Mouse (Mus musculus) right cerebral cortex, adult 2 months (tissue): ENCODE measurements around the gene Slc4a7.
"Not testable (repeated sequence)": the region's sequence is repeated elsewhere in the genome, so short reads cannot be mapped to it uniquely, and the experiment has no call there.

Source experiments
- DNase-seq, 2 experiments: peaks; one replicate each; pipeline ENCODE4 v3.0.0; 2021 to 2022; ENCODE audit warnings: low spot score in 2 of 2

Gene Slc4a7

DNA sequence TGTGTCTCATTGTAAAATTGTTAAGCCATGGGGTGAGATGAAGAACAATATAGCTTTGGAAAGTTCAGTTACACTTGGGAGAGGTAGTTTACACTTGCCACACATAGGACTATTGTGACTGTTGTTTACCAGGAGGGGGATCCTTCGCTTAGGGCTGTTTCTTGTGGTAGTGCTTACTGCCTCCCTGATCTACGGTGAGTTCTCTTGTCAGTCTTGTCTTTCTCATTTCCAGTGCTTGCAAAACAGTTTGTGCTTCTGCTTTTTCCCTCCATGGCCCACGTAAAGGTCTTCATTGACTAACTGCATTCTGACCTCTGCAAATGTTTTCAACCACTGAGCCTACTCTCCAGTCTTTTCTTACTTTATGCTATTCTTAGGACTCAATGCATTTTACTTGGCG is 98.3 kb downstream of the Slc4a7 start:
- DNase-seq = no peak

DNA sequence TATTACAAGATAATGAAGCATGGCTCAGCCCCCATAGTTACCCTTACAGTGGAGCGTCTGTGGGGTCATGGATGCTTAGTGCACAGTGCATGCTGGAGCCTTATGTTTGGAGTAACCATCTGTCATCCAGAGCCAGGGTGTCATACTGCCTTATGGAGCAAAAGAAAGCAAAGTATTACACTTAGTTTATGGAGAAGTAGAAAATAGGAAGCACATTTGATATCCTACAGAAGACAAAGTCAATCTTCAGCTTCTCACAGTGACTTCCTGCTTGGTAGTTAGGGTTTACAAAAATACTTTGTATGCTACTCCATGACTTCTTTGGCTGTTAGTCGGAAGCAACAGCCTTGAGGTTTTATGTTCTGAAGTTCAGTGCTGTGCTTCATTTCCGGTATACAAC is 98.7 kb downstream of the Slc4a7 start:
- no peak for DNase-seq

DNA sequence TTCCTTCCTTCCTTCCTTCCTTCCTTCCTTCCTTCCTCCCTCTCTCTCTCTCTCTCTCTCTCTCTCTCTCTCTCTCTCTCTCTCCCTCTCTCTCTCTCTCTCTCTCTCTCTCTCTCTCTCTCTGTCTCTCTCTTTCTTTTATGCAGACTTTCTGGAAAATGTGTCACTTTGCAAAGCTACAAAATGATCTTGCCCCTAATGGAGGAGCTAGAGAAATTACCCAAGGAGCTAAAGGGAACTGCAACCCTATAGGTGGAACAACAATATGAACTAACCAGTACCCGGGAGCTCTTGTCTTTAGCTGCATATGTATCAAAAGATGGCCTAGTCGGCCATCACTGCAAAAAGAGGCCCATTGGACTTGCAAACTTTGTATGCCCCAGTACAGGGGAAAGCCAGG is 101.0 kb downstream of the Slc4a7 start, which contains the start of gene Nek10:
TSS of gene Nek10 (plus strand) at position 301 of the 400 bp plus-strand sequence.
- not testable (repeated sequence) for DNase-seq

DNA sequence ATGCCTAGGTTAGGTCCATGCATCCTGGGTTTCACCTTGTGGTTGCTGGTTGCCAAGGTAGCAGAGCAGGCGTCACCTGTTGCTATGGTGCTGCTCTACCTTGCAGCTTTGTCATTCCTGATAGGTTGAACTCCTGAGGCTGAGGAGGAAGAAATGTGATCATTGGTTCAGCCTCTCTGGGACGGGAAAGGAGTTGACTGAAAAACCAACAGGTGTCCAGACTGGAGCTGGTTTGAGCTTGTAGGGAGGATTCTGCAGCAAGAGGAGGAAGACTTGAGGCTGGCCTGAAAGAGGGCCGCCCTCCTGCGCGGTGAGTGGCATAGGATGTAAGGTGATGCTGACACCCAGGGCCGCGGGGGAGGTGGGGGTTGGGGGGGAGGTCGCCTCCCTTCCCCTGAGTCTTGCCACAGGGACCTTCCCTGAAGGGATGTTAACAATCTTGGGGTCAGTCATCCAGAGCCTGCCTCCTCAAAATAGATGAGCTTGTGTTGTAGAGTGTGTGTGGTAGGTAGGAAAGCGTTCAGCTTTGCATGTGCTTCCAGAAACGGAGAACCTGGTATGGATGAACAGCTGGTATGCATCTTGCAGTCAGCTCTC is 101.9 kb downstream of the Slc4a7 start:
- DNase-seq = peak; percentile 44 to 52

DNA sequence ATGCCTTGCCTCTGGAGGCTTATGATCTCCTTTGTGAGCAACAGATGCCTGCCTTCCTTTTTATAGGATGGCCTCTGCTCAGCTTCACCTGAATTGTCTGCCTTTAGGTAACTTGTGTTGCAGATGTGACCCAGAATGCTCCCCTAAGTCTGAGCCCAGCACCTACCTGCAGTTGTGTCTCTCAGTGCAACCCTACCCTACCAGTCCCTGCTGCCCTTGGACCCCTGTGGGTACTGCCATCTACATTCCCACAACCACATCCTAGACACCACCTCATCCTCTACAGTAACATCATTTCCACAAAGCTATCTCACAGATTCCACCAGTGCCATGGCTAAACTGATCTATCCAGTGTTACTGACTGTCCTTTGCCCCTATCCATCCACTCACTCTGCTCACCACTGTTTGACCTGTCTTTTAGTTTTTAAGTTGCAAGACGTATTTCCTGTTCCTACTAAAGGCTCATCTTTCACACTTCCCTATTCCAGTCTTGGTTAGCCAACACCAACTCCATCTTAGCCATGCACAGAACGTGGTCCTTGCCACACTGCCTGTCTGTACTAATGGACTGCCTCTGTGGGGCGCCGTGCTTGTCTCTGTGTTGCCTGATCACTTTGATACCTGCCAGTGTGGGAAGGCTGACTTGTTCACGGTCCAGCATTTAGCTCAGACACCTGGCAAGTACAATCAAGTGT is 102.6 kb downstream of the Slc4a7 start:
- DNase-seq = no peak

DNA sequence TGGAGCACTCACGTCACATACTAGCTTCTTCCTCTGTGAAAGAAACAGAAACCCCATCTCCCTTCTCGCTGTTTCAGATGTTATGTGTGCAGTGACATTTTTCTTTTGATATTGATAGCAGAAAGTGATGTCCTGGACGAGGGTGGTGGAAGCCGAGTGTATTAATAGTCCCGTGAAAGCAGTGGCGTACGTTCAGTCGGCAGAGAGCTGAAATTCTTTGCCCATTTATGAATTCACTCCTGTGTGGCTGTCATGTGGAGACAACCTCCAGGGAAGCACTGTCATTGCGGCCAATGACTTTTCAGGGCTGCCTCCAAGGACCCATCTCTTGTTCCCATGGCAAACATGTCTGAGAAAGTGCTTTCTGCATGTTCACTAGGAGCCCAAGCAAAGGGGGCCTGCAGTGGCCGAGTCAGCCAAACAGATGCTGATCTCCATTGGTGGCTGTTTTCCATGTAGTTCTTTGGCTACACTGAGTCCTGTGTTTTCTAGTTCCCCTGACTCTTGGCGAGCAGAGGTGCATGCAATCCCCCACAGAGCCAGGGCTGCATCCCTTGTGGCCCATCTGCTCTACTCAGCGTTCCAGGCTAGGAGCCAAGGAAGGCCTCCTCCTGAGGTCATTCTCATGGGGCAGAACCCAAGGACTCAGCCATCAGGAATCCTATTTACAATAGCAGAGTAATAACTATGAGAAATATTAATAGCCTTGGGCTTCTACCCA is 130.6 kb downstream of the Slc4a7 start:
- peak in 1 of 2 experiments; percentile 29 for DNase-seq

DNA sequence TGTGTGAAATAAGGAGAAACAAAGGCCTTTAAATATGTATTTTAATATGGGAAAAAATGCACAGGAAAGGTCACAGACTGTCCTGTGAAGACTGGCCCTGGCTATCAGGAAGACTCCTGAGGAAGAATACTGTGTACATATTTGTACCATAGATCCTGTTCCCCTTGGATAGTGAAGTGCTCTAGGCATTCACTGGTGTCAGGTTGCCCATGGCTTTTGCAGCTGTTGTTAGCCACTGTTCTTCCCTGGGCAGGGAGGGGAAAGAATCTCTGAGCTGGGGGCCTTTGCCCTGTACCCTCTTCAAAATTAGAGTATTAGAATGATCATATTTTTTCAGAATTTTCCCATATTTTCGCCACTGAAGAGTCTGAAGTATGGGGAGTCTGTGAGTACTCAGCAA is 131.4 kb downstream of the Slc4a7 start:
- no peak for DNase-seq

DNA sequence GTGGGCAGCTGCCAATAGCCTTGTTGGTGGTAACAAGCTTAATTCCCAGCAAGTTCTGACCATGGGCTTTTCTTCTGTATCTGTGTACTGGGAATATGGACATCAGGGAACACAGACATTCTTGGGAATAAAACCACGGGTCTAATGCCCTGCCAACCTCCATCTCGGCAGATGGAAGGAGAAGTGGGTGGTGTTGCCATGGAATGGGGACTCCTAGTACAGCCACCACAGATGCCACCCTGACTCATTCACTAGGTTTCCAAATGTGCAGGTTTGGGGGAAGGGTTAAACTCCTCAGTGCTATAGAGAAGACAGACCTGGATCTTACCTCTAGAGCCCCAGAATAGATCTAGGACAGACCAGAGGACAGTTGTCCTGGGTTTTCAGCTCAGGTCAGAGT is 132.2 kb downstream of the Slc4a7 start:
- peak; percentile 36 to 52 for DNase-seq

DNA sequence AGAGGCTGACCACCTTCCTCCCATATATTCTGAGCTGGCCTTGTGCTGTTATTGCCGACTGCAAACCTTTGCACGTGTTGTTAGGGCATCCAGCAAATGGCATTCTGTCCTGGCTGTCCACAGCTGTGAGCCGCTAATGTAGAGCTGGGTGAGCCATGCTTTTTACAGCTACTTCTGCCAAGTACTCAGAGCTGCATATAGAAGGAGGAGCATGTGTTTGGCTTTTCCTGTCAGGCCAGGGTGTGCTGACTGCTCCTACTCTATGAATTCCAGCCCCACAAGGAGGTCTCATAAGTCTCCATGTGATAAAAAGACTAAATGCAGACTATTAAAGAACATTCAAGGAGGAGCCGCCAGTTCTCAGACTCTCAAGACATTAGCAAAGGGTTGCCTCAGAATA is 135.5 kb downstream of the Slc4a7 start:
- DNase-seq = no peak

DNA sequence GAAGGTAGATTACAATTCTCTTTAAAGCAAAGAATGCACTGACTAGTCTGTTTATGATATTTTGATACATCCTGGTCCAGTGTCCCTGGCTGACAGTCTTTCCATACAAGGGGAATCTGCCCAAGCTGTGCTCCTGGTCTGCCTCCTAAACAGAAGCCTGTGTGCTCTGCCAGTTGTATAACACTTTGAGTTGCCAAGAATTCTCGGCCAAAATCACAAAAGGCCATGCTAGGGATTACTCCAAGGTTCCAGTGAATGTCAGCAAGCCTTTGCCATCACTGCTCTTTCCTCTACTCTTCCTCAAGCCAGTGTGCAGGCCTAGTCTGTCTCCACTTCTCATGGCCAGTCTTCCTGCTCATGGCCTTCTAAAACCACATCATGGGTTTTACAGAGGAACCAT is 136.0 kb downstream of the Slc4a7 start:
- no peak for DNase-seq

DNA sequence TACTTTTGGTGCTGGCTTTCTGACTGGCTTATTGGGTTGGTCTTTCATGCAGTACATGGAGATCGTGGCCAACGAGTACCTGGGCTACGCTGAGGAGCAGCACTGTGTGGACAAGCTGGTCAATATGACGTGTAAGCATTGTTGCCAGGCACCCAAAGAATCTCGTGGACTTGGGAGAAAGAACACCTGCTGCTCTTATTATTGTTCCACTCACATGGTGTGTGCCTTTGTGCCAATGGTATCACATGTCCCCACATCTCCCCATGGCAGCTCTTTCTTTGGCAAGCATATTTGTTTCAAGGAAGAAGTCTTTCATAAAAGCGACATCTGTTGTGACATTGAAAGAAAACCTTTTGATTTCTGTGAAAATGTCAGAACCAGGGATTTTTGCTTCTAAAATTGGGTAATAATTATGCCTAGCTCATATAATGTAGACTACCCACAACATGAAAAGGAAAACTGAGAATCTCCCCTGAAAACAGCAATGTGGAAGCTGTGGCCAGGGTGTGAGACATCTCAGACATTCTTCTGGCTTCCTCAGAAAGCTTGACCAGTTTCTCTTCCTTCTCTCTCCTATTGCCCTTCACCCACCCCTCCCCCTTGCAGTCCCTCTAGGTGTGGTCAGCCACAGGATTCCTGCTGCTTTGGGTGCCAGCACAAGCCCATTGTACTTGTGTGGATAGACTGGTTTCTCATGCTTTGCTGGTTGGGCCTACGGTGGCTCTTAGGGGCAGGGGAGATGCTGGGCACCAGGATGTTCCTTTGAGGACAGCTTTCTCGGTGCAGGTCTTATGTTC is 140.9 kb downstream of the Slc4a7 start:
- DNase-seq = no peak
